Mouse (Mus musculus) central nervous system, embryonic 11.5 days (tissue): Measurements from ENCODE around the gene Snapc3. TPM values are rescaled to one million over a fixed set of nuclear protein-coding genes. Genes with fewer than 3 reads are reported as not detected.

Source experiments
- polyA plus RNA-seq: library from polyadenylated mRNA; depleted of rRNA; stranded (reverse); fragments of >200 nt; gene quantifications from 2 replicates; pipeline ENCODE4 v1.2.3, GENCODE M21; 2012; rRNA removed

Gene Snapc3
- 53.5 and 59.5 TPM in 2 replicates for polyA plus RNA-seq

GRCm38 (mm10) chr4:83417160-83417819, at the start of gene Snapc3:
Gene Snapc3, plus strand, starts transcription at chr4:83417724.

DNA sequence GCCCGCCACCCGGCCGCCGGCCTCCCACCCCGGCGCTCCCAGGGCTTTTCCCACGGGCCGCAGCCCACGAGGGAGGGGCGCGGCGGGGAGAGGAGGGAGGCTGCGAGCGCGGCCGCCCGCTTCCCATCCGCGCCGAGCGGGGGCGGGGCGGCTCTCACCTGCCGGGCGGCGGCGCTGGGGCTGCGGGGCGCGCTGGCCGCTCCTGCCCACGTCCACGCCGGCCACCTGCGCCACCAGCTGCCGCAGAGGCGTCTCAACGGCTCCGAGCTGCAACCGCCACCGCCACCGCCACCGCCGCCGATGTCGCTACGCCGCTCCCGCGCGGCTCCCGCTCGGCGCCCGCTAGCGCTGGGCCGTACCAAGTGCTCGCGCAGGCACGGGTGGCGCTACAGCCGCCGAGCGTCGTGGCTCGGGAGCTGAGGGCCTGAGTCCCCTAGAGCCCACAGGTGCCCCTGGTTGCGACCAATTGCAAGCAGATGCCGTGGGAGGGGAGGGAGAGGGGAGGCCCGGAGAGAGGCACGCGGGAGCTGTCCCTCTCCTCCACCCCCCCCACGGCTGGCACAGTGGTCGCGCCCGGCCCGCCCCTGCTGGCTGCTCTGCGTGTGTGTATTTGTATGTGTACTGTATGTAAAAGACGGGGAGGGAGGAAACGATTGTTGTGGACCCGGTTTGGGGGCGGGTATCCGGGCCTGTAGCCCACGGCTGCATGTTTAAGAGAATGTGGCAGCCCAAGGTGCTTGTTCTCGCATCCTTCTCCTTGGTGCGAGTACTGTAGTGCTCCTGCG, 68.8 kb downstream of the Snapc3 start, which contains the start of gene Psip1:
TSS of gene Psip1 (minus strand) at position 343 of the 785 bp plus-strand sequence.

Other genes with a start within 250 kb of the Snapc3 start
- 1.8 and 2.3 TPM in 2 replicates for gene Ttc39b, start 93.5 kb upstream of the Snapc3 start, polyA plus RNA-seq
- gene Psip1, start 68.7 kb downstream of the Snapc3 start, polyA plus RNA-seq: 331 and 510 TPM in 2 replicates
- 4.7 and 5.5 TPM in 2 replicates for gene Ccdc171, start 107.8 kb downstream of the Snapc3 start, polyA plus RNA-seq